Mouse (Mus musculus) lung, postnatal 4 days (tissue): ENCODE results near the gene Cth.

Experiments used
- DNase-seq, 2 experiments: peaks; one replicate each; pipeline ENCODE4 v3.0.0; 2021

The Cth gene

DNA sequence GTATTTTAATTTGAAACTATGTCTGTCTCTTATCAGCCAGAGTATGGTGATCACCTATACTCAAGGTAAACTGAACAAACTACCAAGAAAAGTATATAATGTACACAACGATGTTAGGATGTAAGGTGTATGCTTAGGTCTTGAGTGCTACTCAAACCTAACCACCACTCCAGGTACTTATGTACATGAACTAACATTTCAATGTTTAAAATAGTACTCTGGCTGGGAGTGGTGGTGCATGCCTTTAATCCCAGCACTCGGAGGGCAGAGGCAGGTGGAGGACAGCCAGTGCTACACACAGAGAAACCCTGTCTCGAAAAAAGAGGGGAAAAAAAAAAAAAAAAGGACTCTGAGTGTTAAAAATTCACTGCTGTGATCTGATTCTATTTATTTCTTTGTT is 16.7 kb downstream of the Cth start:
- DNase-seq, result no peak

DNA sequence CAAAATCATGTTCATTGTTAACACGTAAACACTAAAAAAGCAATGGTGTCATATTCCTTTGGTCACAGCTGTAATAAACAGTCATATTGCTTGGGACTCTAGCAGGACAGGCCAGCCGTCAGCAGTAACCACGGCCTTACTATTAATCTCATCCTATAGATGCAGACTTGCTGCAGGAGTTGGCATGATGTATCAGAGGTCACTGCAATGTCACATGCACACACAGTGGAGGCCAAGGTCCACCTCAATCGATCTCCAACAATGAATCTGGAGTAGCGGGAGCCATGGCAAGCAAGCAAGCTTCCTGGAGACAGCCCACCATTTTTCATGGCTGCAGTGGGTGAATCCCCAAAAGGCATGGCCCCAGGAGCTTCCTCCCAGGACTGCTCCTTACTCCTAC is 23.2 kb downstream of the Cth start:
- DNase-seq, result no peak

DNA sequence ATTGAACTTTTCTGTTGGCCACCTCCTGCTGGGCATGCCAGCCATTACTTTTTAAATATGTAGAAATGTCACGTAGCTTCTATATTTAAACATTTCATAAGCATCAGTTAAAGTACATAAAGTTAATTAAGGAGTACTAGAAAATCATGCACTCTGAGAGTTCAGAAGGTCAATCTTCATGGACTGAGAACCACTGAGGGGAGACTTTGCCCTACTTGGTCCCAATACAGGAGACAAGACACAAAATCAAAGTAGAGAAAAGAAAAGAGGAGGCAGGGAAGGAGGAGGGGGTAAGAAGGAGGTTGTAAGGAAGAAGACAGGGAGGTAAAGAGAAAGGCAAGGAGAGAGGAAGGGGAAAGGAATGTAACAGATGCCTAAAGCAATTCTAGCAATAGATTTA is 24.9 kb downstream of the Cth start:
- no peak for DNase-seq

DNA sequence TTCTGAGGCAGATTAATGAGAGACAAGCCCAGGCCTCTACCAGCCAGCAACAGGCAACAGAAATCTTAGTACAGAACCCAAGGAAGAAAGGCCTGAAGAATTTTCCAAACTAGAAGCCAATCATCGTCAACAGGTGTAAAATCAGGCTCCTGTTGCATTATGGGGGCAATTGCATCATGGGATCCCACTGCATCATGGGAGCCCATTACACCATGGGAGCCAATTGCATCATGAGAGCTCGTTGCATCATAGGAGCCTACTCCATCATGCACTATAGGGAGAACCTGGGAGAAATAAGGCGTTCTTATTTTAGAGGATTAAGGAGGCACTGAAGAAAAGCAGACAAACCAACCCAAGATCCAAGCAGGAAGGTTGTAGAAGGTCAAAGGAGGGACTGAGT is 27.2 kb downstream of the Cth start:
- no peak for DNase-seq

DNA sequence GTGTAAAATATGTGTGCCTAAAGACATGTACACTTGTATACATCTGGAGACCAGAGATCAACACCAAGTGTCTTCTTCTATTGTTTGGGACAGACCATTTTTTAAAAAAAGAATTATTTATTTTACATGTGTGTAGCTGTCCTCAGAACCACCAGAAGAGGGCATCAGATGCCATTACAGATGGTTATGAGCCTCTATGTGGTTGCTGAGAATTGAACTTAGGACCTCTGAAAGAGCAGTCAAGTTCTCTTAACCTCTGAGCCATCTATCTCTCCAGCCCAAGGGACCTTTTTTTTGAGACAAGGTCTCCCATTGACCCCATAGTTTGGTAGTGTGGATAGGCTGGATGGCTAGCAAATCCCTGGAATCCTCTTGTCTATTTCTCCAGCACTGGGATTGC is 33.1 kb downstream of the Cth start:
- DNase-seq, result no peak

DNA sequence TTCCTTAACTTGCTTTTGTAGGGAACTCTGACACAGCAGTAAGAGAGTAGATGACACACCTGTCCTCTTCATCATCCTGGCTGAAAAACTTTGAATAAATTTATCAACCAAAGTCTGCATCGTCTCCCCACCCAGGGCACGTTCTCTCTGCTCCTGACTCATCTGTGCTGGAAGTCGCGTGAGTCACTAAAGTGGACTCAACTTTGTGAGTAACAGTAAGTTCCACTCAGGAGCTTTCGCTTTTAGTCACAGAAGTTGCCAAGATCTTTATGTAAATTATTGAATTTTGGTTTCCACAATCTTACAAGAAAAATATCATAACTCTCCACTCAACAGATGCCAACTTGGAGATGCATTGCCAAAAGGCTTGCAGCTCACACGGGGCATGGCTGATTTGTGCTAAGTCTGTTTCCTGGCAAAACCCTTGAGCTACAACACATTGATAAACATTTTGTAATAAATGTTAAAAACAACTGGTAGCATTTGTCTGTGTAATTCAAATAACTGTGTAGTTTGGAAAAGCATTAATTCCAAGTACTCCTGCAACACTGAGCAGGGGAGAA is 40.7 kb downstream of the Cth start:
- DNase-seq, result no peak

DNA sequence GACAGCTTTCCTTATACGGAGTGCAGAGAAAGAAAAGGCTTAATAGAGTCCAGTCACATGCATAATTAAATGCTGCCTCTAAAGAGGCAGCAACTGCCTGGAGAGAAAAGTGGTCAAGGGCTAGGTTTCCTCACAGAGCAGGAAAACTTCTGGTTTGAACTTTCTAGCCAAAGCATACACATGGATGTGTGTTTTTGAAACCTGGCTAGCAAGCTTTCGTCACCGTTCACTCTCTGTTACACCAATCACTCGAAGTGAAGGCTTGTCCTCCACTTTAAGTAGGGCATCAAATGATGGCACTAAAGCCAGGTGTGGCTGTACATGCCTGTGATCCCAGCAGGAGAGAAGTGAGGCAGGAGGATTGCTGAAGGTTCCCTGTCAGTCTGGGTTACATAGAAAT is 41.8 kb downstream of the Cth start:
- no peak for DNase-seq

DNA sequence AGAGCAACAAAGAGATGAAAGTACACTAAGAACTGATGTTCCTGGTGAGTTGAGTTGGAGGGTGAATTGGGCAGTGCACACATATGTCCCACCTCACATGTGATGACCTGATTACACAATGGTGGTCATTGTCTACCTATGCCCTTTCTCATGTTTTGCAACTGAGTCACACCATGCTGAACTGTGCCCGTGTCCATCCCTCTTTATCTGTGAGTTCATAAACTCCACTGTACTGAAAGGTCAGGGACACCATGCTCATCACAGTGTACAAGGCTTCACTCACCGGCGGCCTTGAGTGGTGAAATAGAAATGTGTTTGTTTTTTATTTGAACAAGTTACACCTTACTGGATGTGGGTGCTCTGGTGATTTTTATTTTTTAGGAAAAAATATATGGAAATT is 42.9 kb downstream of the Cth start:
- DNase-seq, result no peak

DNA sequence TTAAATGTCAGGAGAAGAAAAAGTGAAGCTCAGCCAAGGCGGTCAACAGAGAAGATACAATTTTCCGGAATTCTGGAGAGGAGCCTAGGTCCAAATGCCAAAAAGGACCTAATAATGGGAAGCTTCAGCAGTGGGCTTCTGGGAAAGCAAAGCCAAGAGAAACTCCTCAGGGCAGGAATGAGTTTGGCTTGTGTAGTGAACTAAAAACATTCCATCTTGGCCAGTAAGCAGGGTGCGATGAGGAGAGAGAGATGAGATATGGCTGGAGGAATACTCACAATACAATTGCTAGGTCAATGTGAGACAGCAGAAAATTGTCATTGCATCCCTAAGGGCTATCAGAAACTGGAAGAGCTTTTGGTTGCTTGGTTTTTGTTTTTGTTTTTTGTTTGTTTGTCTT is 43.9 kb downstream of the Cth start:
- no peak for DNase-seq

DNA sequence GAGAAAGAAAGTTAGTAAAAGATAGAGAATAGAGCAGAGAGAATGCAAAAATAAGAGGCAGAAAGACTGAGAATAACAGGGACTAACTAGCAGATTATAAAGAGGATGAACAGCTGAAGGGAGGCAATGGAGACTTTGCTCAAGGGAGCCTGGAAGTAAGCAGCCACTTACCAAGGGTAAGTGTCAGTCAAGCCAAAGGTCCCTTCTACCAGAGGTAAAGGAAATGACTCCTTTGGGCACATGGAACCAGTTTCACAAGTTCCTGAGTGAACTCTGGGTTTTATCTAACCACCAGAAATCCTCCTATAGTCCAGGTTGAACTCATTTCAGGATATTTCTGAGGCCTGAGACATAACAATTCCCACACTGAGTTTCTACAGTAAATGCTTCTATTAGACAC is 47.0 kb downstream of the Cth start:
- no peak for DNase-seq

DNA sequence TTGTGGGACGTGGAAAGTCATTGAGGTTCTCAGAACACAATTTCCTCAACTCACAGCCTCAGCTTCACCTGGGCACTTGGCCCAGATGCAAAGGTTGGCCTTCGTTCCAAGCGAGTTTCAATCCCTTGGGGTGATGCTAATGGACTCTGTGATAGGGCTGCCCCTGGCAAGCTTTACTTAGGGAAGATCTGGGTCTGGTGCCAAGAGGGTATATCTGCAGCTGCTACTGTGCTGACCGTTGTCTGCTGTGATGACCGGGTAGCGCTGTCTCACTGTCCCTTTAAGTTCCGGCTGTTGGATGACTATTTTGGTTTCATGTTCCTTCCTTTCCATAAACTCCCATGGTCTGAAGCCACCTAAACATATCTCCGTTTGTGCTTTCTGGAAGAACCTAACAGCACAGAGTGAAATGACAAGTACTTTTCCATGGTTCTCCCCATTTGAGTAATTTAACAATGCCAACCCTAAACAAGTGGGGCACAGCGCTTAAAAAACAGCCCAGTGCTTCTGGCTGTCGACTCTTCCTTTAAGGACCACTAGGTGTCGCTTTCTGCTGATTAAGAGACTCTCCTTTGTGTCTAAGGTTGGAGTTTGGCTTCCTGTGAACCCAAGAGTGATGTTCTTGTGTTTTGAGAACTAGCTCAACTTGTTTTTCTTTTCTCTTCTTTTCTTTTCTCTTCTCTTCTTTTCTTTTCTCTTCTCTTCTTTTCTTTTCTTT is 48.3 kb downstream of the Cth start:
- peak in 1 of 2 experiments; percentile 51 for DNase-seq

DNA sequence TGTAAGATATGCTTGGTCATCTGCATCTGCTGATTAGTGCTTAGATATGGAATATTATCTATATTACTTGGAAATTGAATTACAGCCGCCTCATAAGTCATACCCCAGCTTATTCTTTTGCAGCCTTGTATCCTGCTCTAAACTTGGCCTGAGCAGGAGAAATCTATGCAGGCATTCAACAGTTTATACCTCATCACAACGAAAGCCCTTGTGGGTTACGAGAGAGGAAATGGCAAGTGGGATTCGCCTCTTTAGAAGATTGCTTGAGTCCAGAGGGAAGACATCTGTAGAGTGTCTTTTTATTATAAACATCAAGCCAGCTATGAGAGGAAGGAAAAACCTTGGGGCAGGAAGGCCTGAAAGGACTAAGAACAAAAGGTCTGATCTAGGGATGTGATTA is 52.0 kb downstream of the Cth start:
- DNase-seq, result no peak

DNA sequence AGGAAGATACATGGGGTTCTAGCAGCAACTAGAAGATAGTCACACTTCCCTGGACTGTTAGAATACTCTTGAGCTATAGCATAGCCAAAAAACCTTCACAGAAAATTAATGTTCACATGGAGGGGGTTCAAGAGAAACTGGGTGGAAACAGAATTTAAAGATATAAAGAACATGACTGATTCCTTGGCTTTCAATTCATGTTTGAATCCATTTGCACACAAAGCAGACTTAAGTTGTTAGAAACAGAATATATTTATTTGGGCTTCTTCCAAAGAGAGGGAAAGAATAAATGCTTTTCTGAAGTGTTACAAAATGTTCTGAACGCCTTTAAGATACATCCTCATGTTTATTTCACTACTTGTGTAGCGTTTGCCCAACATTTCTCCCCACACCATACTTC is 57.0 kb downstream of the Cth start:
- DNase-seq, result no peak

DNA sequence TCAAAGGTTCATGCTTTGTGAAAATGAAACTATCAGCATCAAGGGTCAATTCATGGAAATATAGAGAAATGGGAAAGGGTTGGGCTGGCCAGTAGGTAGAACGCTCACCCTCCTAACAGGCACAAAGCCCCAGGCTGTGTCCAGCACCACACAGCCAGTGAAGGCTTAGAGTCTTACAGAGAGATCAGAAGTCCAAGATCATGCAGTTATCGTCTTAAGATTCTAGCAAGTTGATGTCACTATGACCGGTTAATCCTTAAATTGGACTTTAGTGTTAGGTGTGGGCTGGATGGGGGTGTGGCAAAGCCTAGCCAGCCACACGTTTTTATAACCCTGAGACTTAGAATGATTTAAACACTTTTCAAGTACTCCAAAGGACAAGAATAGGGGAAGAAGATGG is 58.6 kb downstream of the Cth start:
- DNase-seq, result no peak

DNA sequence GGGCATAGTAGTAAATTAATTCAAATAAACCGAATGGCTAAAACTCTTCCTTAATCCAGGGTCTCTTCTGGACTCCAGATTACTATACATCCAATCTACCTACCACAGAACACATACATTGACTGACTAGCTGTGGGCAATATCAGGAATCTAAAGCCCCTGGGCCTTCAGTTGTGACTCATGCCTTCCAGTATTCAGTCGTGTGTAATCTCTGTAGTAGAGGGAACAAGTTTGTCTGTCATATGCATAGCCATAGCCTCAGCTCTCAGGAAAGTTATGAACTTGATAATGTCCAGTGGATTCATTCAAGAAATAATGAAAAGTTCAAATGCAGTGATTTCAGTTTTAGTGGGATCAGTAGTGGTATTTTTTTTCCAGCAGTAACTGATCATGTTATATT is 59.0 kb downstream of the Cth start:
- no peak for DNase-seq

DNA sequence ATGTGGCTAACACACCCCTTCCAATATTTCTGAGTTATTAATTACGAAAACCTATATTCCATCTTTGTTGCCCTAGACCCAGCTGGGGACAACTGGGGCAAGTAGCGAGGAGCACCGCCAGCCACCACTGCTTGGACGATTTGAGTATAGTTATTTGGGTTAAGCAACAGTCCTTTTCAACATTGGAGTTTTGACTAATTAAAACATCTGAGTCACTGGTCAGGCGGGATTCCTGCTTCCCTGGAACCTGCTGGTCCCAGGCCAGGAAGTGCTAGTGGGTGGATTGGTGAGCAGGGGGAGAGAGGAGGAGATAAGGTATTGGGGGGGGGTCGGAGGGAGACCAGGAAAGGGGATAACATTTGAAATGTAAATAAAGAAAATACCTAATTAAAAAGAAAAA is 59.4 kb downstream of the Cth start:
- no peak for DNase-seq

DNA sequence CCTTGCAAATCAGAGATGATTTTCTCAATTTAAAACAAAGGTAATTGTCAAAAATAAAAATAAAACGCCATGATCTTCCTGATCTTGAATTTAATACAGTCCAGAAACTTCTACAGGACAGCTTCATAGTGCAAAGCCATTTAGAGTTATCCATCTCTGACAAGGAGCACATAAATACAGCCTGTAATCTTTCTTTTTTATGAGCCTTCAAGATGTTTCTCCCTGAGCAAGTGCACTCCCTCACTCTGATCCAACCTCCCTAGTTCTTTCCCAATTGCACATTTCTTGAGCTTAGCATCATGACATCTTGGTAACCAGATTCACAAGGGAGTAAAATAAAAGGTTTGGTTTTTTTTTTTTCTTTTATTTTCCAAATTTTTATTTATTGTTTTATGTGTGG is 72.1 kb downstream of the Cth start:
- no peak for DNase-seq

DNA sequence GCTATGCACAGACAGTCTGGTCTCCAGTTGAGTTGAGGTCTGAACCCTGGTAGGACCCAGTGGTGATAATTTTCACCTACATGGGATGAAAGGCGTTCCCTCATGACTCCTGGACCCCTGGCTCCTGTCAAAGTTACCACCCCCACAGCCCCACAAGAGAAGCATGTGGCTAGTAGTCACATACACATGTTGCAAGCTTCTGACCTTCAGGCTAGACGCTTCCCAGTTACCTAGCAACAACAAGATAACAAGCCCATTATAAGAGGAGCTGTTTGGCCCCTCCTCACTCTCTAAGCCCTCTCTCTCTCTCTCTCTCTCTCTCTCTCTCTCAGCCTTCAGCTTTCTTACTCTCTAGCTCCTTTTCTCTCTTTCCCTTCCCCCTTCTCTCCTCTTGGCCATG is 76.4 kb downstream of the Cth start:
- no peak for DNase-seq

DNA sequence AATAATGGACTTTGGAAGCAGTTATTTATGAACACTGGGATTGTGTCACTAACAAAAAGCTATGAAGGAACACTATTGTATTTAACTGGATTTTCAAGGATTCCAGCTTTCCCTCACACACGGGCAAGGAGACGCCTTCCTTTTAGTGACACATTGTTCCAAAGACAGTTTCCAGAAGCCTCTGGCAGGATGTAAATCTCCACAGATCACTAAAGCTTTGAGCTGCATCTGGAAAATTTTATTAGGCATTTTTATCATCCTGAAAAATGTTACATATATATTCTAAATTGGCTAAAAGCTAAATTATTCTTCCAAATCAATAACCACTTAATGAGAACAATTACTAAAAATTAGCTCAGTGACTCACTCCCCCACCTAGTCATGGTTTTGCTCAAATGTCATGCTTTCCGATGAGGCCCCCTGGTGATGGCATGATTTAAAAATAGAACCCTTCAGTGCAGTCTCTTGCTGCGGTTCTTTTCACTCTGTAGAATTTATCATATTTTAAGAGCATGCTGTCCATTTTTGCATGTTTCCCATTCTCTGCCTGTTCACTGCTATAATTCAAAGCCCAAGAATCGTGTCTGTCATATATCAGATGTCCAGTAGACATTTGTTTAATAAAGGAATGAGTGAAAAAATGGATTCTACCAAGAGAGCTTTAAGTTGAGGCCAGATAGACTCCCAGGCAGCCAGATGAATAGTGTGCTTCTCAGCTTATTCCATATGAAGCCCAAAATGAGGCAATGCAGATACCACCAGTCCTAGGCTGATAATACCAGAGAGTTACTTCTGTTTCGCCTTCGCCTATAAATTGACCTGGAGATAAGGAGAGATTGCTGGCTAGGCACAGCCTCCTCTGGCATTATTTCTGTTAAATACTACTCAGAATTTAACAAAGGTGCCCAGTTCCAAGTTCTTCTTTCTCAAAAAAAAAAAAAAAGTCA is 77.3 kb downstream of the Cth start:
- no peak for DNase-seq
